Mouse (Mus musculus) megakaryocyte, embryonic 14.5 days (primary cell): ENCODE measurements around the gene Guca2b. TPM values are rescaled to one million over a fixed set of nuclear protein-coding genes. Genes with fewer than 3 reads are reported as not detected.

Source experiments
- H3K27me3 ChIP-seq: replicated peaks from 2 replicates; pipeline ENCODE3; 2012; ENCODE audit warnings: inconsistent platforms
- H3K36me3 ChIP-seq: replicated peaks from 2 replicates; pipeline ENCODE3; 2012; ENCODE audit warnings: low read length, inconsistent platforms, mixed read lengths
- H3K4me1 ChIP-seq: 2 replicates; pipeline ENCODE4 v1.6.1; 2012; ENCODE audit warnings: inconsistent platforms
- H3K4me3 ChIP-seq: replicated peaks from 2 replicates; pipeline ENCODE3; 2012; ENCODE audit warnings: moderate library complexity, mild to moderate bottlenecking, inconsistent platforms
- H3K9me3 ChIP-seq: 2 replicates; pipeline ENCODE4 v1.6.1; 2012; ENCODE audit warnings: inconsistent platforms
- FLI1 ChIP-seq: IDR thresholded peaks from 2 replicates; pipeline ENCODE4 v1.6.1; 2012; ENCODE audit warnings: low read length, inconsistent platforms, mixed read lengths
- GATA1 ChIP-seq: IDR thresholded peaks from 3 replicates; pipeline ENCODE4 v1.6.1; 2012; ENCODE audit warnings: mixed read lengths, low read length, inconsistent platforms, borderline replicate concordance
- polyA plus RNA-seq: library from polyadenylated mRNA; stranded (reverse); fragments of >175 nt; gene quantifications from 2 replicates; pipeline ENCODE4 v1.2.3, GENCODE M21; 2012; ENCODE audit warnings: low replicate concordance; ENCODE audit not compliant: insufficient read depth

Gene Guca2b
- polyA plus RNA-seq, 1 experiment: not detected

GRCm38 (mm10) chr4:119670736-119671135 is 12.0 kb upstream of the Guca2b start:
- H3K4me3 ChIP-seq: no peak overlapping the region
- peaks cover 40% of the 10 kb centered on the region for H3K4me1 ChIP-seq
- H3K27me3 ChIP-seq: peaks cover 76% of the 10 kb centered on the region
- H3K9me3 ChIP-seq: no peaks in the 10 kb centered on the region
- TF ChIP-seq GATA1 (no peak), FLI1 (no peak)
- no peaks in the 10 kb centered on the region for H3K36me3 ChIP-seq

GRCm38 (mm10) chr4:119670210-119670555 is 11.4 kb upstream of the Guca2b start:
- no peaks in the 10 kb centered on the region for H3K36me3 ChIP-seq
- TF ChIP-seq GATA1: no peak
- TF ChIP-seq FLI1: no peak
- H3K27me3 ChIP-seq: peaks cover 77% of the 10 kb centered on the region
- H3K4me1 ChIP-seq: peaks cover 36% of the 10 kb centered on the region
- H3K9me3 ChIP-seq: no peaks in the 10 kb centered on the region
- no peak overlapping the region for H3K4me3 ChIP-seq

DNA sequence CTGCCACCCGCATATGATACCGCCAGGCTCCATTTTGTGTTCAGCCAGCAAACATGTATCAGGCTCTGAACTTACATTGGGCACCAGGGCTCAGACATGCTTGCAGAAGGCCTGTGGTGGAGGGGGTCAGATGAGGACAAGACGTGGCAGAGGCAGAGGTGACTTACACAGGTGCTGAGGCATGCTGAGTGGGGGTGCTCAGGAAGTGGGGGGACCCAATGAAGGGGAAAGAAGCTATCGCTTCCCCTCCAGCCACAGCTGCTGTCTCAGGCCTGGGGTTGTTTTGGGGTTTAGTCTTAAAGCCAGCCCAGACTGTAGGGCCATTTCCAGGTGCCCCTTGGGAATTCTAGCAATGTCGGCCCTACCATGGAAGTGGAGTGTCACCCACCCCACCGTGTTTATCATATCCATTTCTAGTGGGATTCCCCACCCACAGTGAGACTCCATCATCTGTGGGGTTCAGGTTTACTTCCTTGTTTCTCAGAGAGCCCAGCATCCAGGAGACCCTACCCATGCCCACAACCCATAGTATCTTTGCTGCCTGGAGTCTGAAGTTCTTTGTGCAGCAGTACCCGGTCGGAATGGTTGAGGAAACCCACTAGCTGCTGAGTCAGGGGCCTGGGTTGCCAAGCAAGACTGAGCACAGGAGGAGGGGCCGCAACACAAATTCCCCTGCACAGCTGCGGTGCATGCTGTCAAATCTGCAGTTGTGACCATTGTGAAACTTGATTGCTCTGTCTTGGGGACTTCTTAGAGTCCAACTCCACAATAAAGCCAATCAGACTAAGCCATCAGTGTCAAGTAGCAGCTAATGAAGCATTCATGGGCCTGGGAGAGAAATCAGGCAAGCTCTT is 10.8 kb upstream of the Guca2b start:
- no peak for TF ChIP-seq FLI1
- no peak for TF ChIP-seq GATA1
- peaks cover 36% of the 10 kb centered on the region for H3K4me1 ChIP-seq
- H3K27me3 ChIP-seq: peaks cover 77% of the 10 kb centered on the region
- H3K36me3 ChIP-seq: no peaks in the 10 kb centered on the region
- H3K9me3 ChIP-seq: no peaks in the 10 kb centered on the region
- no peak overlapping the region for H3K4me3 ChIP-seq

GRCm38 (mm10) chr4:119668596-119668995 is 9.8 kb upstream of the Guca2b start:
- TF ChIP-seq GATA1 (no peak), FLI1 (no peak)
- H3K4me3 ChIP-seq: no peak overlapping the region
- H3K9me3 ChIP-seq: no peaks in the 10 kb centered on the region
- H3K27me3 ChIP-seq: peaks cover 71% of the 10 kb centered on the region
- peaks cover 37% of the 10 kb centered on the region for H3K4me1 ChIP-seq
- H3K36me3 ChIP-seq: no peaks in the 10 kb centered on the region

DNA sequence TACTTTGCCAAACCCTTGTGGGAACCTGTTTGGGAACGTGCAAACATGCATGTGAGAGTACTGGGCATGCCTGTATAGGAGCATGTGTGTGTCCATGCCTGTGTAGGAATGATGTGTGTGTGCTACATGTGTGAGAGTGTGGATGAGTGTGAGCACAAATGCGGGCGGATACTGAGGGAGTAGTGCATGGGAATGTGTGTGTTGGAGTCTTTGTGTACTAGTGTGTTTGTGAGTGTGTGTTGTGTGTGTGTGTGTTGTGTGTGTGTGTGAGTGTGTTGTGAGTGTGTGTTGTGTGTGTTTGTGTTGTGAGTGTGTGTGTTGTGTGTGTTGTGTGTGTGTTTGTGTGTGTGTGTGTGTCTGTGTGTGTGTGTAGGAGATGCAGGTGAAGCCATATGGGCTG is 9.4 kb upstream of the Guca2b start:
- Histone ChIP-seq H3K9me3 (no peaks in the 10 kb centered on the region), H3K4me3 (peak overlapping the region; percentile 3), H3K27me3 (peaks cover 66% of the 10 kb centered on the region), H3K4me1 (peaks cover 41% of the 10 kb centered on the region), H3K36me3 (no peaks in the 10 kb centered on the region)
- TF ChIP-seq FLI1: no peak
- no peak for TF ChIP-seq GATA1

GRCm38 (mm10) chr4:119667454-119667853 is 8.7 kb upstream of the Guca2b start:
- no peak for TF ChIP-seq FLI1
- H3K4me3 ChIP-seq: no peak overlapping the region
- peaks cover 44% of the 10 kb centered on the region for H3K4me1 ChIP-seq
- H3K36me3 ChIP-seq: no peaks in the 10 kb centered on the region
- H3K9me3 ChIP-seq: no peaks in the 10 kb centered on the region
- H3K27me3 ChIP-seq: peaks cover 65% of the 10 kb centered on the region

DNA sequence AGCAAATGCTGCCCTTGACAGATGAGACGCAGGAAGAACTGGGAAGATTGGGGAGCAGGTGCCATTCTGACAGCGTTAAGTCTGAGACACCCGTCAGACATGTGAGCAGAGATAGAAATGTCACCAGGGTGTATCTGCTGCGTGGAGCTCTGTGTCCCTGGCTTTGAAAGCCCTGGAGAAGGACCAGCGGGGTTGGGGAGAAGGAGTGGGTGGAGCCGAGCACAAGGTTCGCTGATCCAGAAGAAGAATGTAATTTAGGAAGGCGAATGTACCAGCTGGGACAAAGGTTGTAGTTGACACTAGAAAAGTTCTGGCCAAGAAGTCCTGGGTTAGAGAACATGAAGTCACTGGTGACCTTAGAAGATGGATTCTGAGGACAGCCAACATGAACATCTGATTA is 7.4 kb upstream of the Guca2b start:
- Histone ChIP-seq H3K9me3 (no peaks in the 10 kb centered on the region), H3K36me3 (no peaks in the 10 kb centered on the region), H3K4me1 (peaks cover 45% of the 10 kb centered on the region), H3K27me3 (peaks cover 61% of the 10 kb centered on the region), H3K4me3 (no peak overlapping the region)
- TF ChIP-seq GATA1 (no peak), FLI1 (no peak)

- no peak for TF ChIP-seq FLI1
- no peak for TF ChIP-seq GATA1
- Histone ChIP-seq H3K9me3 (no peaks in the 10 kb centered on the region), H3K27me3 (peaks cover 60% of the 10 kb centered on the region), H3K4me1 (peaks cover 51% of the 10 kb centered on the region), H3K36me3 (no peaks in the 10 kb centered on the region), H3K4me3 (no peak overlapping the region)
These were observed 6.4 kb upstream of the Guca2b start for GRCm38 (mm10) chr4:119665166-119665565.

DNA sequence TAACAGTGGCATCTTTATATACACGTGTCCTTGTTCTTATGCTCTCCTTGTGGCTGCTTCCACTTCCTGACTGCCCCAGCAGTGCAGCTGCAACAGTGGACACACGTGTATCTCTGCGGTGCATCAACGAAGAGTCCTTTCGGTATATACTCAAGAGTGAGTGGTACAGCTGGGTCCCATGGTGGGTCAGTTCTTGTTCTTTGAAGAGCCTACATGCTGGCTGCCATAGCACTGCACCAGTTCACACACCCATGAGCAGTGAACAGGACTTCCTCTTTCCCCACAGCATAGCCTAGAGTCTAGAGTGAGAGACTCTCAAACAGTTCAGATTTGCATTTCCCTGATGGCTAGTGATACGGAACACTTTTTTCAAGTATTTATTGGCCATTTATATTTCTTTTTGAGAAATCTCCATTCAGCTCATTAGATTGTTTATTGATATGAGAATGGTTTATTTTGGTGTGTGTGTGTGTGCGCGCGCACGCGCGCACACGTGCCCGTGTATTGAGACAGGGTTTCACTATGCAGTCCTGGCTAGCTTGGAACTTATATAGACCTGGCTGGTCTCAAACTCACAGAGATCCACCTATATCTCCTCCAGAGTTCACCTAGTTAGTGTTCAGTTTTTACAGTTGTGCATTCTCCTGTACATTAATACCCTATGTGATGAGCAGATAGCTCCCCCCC is 4.8 kb upstream of the Guca2b start:
- H3K4me3 ChIP-seq: peak overlapping the region; percentile 52
- no peaks in the 10 kb centered on the region for H3K9me3 ChIP-seq
- H3K36me3 ChIP-seq: no peaks in the 10 kb centered on the region
- no peak for TF ChIP-seq GATA1
- TF ChIP-seq FLI1: no peak
- H3K4me1 ChIP-seq: peaks cover 39% of the 10 kb centered on the region
- H3K27me3 ChIP-seq: peaks cover 59% of the 10 kb centered on the region

DNA sequence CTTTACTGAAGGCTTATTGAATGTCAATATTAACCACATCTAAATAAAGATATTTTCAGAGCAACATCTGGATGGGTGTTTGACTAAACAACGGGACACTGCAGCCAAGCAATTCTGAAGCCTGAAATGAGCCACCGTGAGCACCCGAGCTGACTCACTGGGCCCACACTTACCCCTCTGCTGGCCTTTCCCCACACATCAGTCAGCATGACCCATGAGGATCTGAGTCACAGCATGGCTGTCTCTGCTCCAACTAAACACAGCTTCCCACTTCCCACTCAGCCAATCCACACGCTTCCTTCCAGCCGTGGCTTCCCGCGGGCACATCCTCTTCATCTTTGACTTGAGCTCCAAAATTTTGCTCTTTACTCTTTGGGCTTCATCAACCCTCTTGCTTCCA is 4.2 kb upstream of the Guca2b start:
- Histone ChIP-seq H3K9me3 (no peaks in the 10 kb centered on the region), H3K36me3 (no peaks in the 10 kb centered on the region), H3K4me1 (peaks cover 35% of the 10 kb centered on the region), H3K4me3 (peak overlapping the region; percentile 54), H3K27me3 (peaks cover 59% of the 10 kb centered on the region)
- TF ChIP-seq FLI1 (no peak), GATA1 (no peak)
